Mouse (Mus musculus) cerebellum, adult 11-12 months (tissue): ENCODE measurements around the gene Mrpl44.

Source experiments
- DNase-seq: peaks from one replicate; pipeline ENCODE4 v3.0.0; 2022

The Mrpl44 gene

DNA sequence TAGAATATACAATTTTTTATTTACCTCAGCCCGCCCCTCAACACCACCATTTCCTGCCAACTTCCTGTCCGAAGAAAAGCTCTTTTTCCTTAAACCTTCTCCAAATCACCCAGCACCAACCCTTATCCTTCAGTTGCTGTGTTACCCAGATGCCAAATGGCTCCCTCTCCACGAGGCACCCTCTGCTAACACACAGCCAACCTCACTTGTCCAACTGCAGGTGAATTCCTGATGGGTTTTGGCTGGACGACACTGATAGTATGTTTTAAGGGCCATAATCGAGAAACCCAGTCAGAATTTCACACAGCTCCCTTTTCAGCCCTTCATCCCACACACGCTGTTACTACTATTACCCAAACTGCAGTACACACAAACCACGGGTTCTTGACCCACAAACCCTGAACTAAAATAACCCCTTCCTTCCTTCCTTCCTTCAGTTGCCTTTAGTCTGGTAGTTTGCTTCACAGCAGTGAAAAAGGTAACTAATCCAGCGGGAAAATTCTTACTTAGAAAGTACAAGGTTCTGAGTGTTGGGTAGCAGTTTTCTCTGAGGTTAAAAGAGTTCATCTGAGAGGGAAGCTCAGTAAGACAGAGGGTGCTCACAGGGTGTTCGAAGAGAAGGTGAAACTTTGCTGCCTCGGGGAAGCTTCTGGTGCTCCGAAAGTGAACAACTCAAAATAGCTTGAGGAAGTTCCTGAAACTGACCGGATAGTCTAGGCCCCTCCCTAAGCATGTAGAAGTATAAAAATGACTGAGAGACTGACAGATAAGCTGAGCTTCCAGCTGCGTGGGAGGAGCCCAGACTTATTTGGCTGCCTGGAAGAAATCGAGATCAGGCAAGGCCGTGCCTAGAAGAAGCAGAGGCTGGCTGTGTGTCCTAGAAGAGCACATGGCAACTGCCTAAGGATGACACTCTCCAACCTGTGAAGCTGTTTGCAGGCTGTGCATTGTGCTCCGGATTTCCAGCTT is 13.3 kb upstream of the Mrpl44 start:
- peak; percentile 34 for DNase-seq

DNA sequence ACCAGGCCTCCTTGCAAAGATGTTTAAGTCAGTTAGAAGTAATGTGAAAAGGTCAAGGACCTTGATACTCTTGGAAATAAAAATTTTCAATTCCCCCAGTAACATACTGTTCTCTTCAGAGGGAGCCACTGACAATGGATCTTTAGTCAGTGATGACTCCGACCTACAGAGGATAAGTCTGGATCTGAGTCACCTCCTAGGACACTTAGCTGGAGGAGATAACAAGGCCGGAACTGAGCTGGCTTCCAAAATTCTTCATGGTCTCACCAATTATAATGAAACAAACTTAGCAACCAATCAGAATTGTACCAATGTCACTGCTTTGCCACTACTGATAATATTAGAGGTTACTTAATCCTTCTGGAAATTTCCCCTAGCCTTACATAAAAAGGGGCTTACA is 11.8 kb upstream of the Mrpl44 start:
- no peak for DNase-seq

DNA sequence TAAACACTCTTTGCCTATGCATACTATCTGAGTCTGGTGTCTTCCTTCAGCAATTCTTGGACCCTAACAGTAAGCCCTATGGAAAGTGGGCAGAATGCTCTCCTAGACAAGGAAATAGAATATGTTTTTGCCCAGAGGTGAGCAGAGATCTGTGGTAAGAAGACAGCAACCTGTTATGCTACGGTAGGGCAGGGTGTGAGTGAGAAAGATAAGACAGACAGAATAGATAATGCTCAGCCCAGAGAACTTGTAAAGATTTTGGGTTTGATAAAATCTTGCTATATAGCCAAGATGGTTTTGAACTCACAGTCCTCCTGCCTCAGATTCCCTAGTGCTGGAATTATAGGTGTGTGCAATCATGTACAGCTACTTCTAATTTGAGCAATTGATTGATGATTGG is 11.3 kb upstream of the Mrpl44 start:
- DNase-seq = no peak

DNA sequence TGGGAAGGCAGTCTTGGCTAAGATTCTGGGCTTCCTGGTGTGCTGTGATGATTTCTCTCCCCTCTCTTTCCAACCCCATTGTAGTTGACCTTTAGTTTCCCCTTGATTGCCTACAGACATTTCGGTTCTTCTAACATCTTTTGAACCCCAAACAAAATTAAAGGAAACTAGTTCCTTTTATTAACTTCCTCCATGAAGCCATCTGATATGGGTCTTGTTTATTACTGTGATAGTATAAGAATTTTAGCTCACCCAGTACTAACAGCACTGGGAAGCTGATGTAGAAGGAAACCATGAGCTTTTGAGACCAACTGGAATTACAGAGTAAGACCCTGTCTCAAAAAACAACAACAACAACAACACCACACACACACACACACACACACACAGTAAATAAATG is 7.6 kb upstream of the Mrpl44 start:
- no peak for DNase-seq

DNA sequence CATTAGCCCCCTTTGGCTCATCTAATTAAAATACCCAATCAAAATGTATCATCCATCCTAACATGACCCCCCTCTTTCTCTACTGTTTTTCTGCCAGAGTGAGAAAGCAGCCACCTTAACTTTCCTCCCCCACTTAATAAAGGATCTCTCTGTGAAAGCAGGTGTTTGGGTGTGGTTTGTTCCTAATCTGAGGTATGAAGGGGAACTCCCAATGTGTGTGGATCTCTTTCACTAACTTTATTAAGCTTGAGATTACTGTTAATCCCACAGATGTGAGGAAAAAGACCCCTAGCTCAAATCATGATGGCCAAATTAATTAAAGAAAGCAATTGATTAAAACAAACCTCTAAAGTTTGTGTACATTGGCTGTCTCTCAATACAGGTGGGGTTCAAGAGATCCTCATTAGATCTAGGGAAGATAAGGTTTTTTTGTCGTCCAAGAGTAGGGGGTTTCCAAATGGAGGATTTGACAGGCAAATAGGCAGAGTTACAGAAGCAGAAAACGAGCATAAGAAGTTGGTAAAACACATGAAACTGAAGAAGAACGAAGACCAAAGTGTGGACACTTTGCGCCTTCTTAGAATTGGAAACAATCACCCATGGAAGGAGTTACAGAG is 1.5 kb upstream of the Mrpl44 start:
- DNase-seq = no peak

DNA sequence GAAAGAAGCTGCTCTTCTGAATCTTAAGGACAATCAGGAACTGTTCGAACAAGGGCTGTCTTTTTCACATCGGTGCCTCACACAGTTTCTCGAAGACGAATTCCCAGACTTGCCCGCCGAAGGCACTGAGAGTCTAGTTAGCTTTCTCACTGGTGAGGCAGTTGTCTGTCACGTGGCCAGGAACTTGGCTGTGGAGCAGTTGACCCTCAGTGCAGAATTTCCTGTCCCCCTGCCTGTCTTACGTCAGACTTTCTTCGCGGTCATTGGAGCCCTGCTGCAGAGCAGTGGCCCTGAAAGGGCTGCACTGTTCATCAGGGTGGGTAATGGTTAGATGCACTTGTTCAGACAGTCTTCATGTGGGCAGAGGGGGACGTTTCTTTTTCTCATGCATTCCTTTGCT is 2.2 kb downstream of the Mrpl44 start:
- DNase-seq = no peak

DNA sequence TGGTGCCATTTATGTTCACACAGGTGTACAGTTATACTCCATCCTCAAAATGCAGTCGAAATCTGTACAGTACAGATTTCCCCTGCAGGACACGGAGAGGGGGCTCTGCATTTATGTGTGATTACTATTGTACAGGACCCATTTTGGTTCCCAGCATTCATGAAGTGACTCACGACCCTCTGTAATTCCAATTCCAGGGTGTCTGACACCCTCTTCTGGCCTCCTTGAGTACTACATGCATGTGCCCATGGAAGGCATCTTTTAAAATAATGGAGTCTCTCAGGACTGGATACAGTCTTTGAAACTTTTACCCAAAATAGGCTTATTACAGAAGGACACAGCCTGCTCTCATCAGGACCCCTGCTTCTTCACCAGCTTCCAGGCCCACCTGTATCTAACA is 6.6 kb downstream of the Mrpl44 start:
- DNase-seq = no peak

DNA sequence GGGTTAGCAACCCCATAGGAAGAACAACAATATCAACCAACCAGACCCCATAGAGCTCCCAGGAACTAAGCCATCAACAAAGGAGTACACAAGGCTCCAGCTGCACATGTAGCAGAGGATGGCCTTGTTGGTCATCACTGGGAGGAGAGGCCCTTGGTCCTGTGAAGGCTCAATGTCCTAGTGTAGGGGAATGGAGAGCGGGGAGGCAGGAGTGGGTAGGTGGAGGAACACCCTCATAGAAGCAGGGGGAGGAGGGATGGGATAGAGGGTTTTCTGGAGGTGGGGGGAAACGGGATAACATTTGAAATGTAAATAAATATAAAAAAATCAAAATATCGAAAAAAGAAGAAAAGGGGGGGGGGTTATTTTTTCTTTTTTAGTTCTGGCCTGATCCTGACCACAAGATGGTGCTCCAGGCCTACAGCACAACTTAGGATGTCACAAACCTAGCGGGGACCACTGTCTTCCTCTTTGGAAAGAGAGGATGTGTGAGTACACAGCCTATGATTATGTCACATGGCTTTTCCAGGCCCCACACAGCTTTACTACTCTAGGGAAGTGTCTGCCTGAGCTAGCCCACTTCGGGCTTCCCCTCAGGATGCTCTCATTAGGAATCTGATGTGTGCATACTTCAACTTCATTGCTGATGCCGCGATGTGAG is 10.6 kb downstream of the Mrpl44 start:
- no peak for DNase-seq

DNA sequence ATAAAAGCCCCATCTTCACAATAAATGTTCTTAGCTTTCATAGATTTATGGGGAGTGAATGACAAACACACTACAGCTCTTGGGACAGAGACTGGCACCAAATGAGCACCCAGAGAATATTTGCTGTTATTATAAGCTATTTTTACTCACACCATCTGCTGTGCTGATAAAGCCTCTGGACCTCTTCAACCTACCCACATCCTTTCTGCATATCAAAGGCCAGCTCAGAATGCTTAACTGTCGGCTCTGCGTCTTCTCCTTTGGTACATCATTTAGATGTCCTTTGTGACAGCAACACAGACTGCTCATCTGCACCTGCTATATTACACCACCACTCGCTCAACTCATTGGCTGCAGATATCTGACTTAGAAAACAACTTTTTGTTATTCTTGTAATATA is 21.3 kb downstream of the Mrpl44 start:
- no peak for DNase-seq

DNA sequence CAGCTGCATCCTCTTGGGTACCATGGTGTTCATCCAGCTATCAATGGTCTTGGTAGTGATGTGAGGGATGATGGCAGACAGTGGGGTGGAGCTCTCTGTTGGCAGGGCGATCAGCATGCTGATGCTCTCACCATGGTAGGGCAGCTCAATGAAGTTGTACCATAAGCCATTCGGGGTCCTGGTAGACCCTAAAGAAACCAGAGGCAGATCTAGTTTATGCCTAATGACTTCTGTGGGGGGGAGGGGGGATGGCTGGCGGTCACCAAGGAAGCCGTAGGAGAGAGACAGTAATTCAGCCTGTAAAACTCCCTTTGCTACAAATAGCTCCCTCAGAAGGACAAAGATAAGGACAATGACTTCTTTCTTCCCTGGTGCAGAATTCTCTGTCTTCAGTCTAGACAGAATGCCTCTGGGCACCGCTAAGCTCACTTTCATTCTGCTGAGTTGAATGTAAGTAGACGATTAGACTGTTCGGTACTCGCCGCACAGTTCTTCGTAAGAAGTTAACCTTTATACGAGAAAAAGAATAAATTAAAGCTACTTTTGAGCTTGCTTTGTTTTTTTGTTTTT is 27.1 kb downstream of the Mrpl44 start:
- no peak for DNase-seq

DNA sequence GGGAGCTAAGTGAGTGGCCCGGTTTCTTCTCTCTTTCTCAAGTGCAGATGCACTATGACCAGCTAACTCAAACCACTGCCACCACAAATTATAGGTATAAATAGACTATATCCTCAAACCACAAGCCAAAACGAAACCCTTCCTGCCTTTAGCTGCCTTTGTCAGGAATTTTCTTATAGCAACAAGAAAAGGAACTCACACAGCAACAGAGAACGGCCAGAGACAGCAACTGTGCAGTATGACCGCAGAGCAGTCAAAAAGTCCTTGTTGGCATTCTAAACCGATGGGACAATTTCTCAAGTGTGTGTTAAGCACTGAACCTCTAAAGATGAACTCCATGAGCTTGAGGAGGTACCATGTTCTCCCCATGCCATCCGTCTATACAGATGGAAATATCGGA is 27.8 kb downstream of the Mrpl44 start:
- no peak for DNase-seq

DNA sequence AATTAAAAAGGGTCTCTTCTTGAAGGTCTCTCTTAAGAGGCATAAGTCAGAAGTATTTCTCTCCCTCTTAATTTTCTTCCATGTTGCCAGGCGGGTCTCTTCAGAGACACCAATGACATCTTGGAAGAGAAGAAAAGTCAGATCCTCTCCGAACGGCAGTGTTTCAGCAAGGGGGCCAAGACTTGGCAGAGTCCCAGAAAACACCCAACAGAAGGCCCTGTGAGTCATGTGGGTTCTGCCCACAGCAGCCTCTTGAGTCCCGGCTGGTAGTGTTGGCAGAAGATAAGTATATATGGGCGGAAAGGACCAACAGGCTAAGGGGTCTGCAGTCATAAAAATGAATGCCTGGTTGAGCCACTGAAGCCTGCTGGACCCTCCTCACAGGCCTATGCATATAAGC is 31.0 kb downstream of the Mrpl44 start:
- no peak for DNase-seq

DNA sequence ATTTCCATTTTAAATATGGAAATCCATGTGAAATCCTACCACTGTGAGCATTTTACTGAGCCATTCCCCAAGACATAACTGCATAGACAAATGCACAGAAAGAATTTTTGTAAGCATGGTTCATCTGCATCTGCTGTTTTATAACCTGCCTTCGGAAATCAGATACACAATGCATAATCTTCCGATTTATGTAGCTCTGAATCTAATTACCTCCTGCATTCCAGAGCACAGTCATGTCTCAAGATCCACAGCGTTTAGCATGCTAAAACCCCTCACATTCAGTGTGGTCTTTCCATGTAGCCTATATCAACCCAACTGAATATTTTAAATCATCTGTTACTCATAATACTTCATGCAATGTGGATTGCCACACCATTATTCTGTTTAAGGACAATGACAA is 33.6 kb downstream of the Mrpl44 start:
- DNase-seq = no peak

DNA sequence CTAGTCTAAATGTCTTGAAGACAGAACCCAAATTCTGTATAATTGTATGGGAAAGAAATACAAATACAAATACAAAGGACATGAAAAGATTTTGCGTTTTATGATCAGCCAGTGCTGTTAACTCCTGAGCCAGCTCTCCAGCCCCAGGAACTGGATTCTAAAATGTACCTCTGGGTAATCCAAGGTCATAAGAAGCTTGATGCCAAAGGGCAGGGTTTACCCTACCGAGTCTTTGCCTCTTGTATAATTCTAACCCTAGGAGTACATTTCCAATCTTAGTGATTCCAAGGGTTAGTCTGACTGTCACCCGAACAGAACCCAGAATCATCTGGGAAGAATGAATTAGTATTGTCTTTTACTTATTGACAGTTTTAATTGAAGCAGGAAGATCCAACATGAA is 39.6 kb downstream of the Mrpl44 start:
- no peak for DNase-seq

DNA sequence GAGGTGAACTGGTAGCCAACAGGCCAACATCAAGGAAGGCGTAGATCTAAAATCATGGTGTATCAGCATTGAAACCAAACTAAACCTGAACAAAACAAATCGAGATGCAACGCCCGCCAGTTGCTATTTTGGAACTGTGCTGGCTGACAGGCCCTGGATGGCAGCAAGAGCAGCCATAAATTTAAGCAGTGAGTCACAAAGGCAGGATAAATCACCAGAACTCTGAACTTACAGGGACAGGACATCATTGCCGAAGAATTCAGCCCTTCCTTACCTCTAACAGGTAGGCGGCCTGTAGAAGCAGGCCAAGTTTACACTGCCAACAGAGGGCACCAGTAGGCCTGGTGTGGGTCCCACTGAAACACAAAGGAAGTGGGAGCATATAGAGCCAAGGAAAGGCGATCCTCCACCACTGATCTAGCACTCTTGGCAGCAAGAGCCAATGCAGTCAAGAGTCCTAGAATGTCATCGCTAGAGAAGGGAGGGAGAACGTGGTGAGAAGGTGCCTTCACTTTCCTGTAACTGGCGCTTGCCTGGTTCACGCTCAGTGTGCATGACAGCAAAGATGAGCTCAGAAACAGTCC is 43.6 kb downstream of the Mrpl44 start:
- DNase-seq = no peak

DNA sequence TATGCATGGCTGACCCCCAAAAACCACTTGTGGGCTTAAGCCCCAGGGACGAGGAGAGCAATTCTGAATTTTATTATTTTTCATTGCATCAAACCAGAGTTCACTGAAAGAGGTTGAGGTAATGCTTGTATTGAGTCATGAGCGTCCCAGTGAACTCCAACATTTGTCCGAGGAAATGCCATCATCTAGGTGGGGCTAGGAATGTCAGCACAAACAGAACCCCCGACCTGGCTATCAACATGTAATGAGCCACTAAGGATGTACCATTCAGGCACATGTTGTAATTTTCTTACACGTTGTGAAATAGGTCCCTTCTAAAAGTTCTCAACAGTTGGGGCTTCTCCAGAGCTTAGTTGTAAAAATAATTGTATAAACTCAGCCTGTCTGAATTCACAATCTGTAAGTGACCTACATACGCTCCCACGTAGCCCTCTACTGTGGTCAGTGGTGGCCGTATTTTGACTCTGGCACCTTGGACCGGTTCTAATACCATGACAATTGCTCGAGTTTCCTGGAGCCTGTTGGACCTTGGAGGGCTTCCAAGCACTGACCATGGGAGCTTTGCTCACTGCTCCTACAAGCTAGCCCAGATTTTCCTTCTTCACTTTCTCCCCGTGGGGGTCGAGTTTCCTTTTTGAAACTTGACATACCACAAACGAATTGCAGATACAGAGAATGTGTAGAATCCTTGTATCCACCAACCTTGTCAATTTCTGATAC is 47.1 kb downstream of the Mrpl44 start:
- peak; percentile 7 for DNase-seq

DNA sequence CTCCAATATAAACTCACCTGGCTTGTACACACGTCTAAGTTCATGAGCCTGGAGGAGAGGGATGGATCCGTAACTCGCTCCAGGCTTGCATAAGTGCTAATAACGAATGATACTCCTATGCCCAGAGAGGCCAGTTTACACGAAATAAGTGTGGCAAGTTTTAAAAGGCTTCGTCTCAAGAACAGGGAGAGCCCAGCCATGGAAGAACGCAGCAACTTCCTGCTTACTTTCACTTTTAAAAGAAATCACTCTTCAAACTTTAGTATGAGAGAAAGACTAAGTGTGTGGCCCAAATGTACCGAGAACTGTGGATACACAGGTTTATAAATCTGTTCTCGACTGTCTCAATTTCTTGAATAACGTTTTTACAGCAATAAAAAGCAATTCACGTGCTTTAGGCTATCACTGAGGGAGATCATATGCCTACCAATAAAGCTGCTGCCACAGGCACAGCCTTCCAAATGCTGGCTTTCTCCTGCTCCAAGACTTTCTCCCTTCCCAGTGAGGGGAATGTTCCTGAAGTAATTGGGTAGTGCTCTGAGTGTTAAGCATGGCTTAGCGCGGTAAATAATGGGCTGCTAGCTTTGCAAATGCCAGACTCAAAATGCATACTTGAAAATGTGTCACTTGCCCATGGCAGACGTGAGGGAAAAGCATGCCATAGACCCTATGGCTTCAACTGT is 48.3 kb downstream of the Mrpl44 start:
- no peak for DNase-seq
